Mouse (Mus musculus) forebrain, embryonic 16.5 days (tissue): ENCODE results near the gene Anks1b. TPM values are rescaled to one million over a fixed set of nuclear protein-coding genes. Genes with fewer than 3 reads are reported as not detected.

ENCODE experiments used
- ATAC-seq: fragments of 200-750 bp; cut with Nextera tagmentation; 2 replicates; pipeline ENCODE4 v1.8.0; 2017; ENCODE audit warnings: mild to moderate bottlenecking, moderate library complexity
- H3K27ac ChIP-seq: fragments of 300-500 bp; sonication (generic); 2 replicates; pipeline ENCODE4 v1.5.1; 2014; ENCODE audit warnings: low read length, control low read depth
- H3K27me3 ChIP-seq: fragments of 300-500 bp; sonication (generic); replicated peaks from 2 replicates; pipeline ENCODE4 v1.6.1; 2014; ENCODE audit warnings: low read length; ENCODE audit not compliant: control insufficient read depth, insufficient read depth
- H3K36me3 ChIP-seq: fragments of 300-500 bp; sonication (generic); 2 replicates; pipeline ENCODE4 v1.6.1; 2014; ENCODE audit not compliant: control insufficient read depth, insufficient read depth
- H3K4me1 ChIP-seq: fragments of 300-500 bp; sonication (generic); replicated peaks from 2 replicates; pipeline ENCODE4 v1.6.1; 2014; ENCODE audit warnings: low read length; ENCODE audit not compliant: control insufficient read depth, insufficient read depth
- H3K4me2 ChIP-seq: fragments of 300-500 bp; sonication (generic); 2 replicates; pipeline ENCODE4 v1.6.1; 2014; ENCODE audit warnings: mild to moderate bottlenecking, low read length, control low read depth
- H3K4me3 ChIP-seq: fragments of 300-500 bp; sonication (generic); replicated peaks from 2 replicates; pipeline ENCODE4 v1.5.1; 2014; ENCODE audit warnings: mild to moderate bottlenecking, low read length, control low read depth
- H3K9ac ChIP-seq: fragments of 300-500 bp; sonication (generic); replicated peaks from 2 replicates; pipeline ENCODE4 v1.6.1; 2014; ENCODE audit warnings: low read depth, low read length, control low read depth
- H3K9me3 ChIP-seq: fragments of 300-500 bp; sonication (generic); 2 replicates; pipeline ENCODE4 v1.6.1; 2016; ENCODE audit warnings: low read length; ENCODE audit not compliant: control insufficient read depth
- WGBS: fragments of 180-500 bp; shearing (Covaris S2); extraction: QIAGEN DNeasy Blood & Tissue Kit; methylation state at CpG from one replicate; pipeline ENCODE4 v1.1.7; 2014; 5-methylcytosine and 5-hydroxymethylcytosine counted together
- polyA plus RNA-seq: library from polyadenylated mRNA; unstranded; fragments of >200 nt; fragmentation: Nextera tagmentation; extraction: Ambion mirVana; gene quantifications from 2 replicates; pipeline ENCODE4 v1.2.1, GENCODE M21; 2015

The Anks1b gene
- polyA plus RNA-seq: 53.0 and 84.4 TPM in 2 replicates

GRCm38 (mm10) chr10:89873146-89873950 lies at the start of gene Anks1b:
Gene Anks1b, plus strand, starts transcription at chr10:89873509.
- ATAC-seq: peak; percentile 80
- H3K27me3 ChIP-seq: no peaks in the 10 kb centered on the region
- peak within 1 kb of the TSS; percentile 78 for H3K4me3 ChIP-seq
- H3K27ac ChIP-seq: peak within 1 kb of the TSS; percentile 99
- peak within 1 kb of the TSS; percentile 72 for H3K4me2 ChIP-seq
- no peaks in the 10 kb centered on the region for H3K9me3 ChIP-seq
- peak within 1 kb of the TSS; percentile 87 for H3K9ac ChIP-seq
- H3K36me3 ChIP-seq: no peaks in the 10 kb centered on the region
- WGBS: 0% methylated on average over 48 of the region's 48 CpGs
- H3K4me1 ChIP-seq: peaks cover 13% of the 10 kb centered on the region

GRCm38 (mm10) chr10:89823906-89824305 lies 49.4 kb upstream of the Anks1b start:
- H3K36me3 ChIP-seq: no peaks in the 10 kb centered on the region
- ATAC-seq: no peak
- H3K4me2 ChIP-seq: no peak overlapping the region
- no peak overlapping the region for H3K27ac ChIP-seq
- no peak overlapping the region for H3K9ac ChIP-seq
- no peaks in the 10 kb centered on the region for H3K27me3 ChIP-seq
- H3K4me1 ChIP-seq: no peaks in the 10 kb centered on the region
- 44% methylated on average over 2 of the region's 2 CpGs for WGBS
- no peaks in the 10 kb centered on the region for H3K9me3 ChIP-seq
- no peak overlapping the region for H3K4me3 ChIP-seq

GRCm38 (mm10) chr10:89826896-89827295 lies 46.4 kb upstream of the Anks1b start:
- no peaks in the 10 kb centered on the region for H3K36me3 ChIP-seq
- 46% methylated on average over 3 of the region's 3 CpGs for WGBS
- ATAC-seq: peak; percentile 79
- no peaks in the 10 kb centered on the region for H3K4me1 ChIP-seq
- no peaks in the 10 kb centered on the region for H3K9me3 ChIP-seq
- H3K9ac ChIP-seq: no peak overlapping the region
- H3K27ac ChIP-seq: no peak overlapping the region
- no peak overlapping the region for H3K4me3 ChIP-seq
- H3K27me3 ChIP-seq: no peaks in the 10 kb centered on the region
- no peak overlapping the region for H3K4me2 ChIP-seq

- Histone ChIP-seq H3K4me2 (no peak overlapping the region), H3K27ac (no peak overlapping the region), H3K36me3 (no peaks in the 10 kb centered on the region), H3K27me3 (no peaks in the 10 kb centered on the region), H3K9me3 (no peaks in the 10 kb centered on the region), H3K4me3 (no peak overlapping the region), H3K4me1 (no peaks in the 10 kb centered on the region), H3K9ac (no peak overlapping the region)
- WGBS: 81% methylated on average over 4 of the region's 4 CpGs
- ATAC-seq: no peak
Measured at GRCm38 (mm10) chr10:89832334-89832733, 41.0 kb upstream of the Anks1b start.

GRCm38 (mm10) chr10:89833166-89833565 lies 40.1 kb upstream of the Anks1b start:
- Histone ChIP-seq H3K4me1 (no peaks in the 10 kb centered on the region), H3K4me2 (no peak overlapping the region), H3K27me3 (no peaks in the 10 kb centered on the region), H3K27ac (no peak overlapping the region), H3K4me3 (no peak overlapping the region), H3K9me3 (no peaks in the 10 kb centered on the region), H3K36me3 (no peaks in the 10 kb centered on the region), H3K9ac (no peak overlapping the region)
- ATAC-seq: no peak
- WGBS: 80% methylated on average over 10 of the region's 10 CpGs

- H3K27me3 ChIP-seq: no peaks in the 10 kb centered on the region
- H3K9ac ChIP-seq: no peak overlapping the region
- 34% methylated on average over 3 of the region's 3 CpGs for WGBS
- no peaks in the 10 kb centered on the region for H3K9me3 ChIP-seq
- H3K4me1 ChIP-seq: no peaks in the 10 kb centered on the region
- ATAC-seq: no peak
- H3K4me3 ChIP-seq: no peak overlapping the region
- no peak overlapping the region for H3K4me2 ChIP-seq
- no peak overlapping the region for H3K27ac ChIP-seq
- H3K36me3 ChIP-seq: no peaks in the 10 kb centered on the region
Measured at GRCm38 (mm10) chr10:89837476-89837875, 35.8 kb upstream of the Anks1b start.

GRCm38 (mm10) chr10:89838834-89839233 lies 34.5 kb upstream of the Anks1b start:
- no peak overlapping the region for H3K4me2 ChIP-seq
- H3K27me3 ChIP-seq: no peaks in the 10 kb centered on the region
- no peaks in the 10 kb centered on the region for H3K4me1 ChIP-seq
- no peaks in the 10 kb centered on the region for H3K36me3 ChIP-seq
- ATAC-seq: no peak
- no peak overlapping the region for H3K27ac ChIP-seq
- no peaks in the 10 kb centered on the region for H3K9me3 ChIP-seq
- WGBS: 89% methylated on average over 3 of the region's 3 CpGs
- no peak overlapping the region for H3K9ac ChIP-seq
- no peak overlapping the region for H3K4me3 ChIP-seq

GRCm38 (mm10) chr10:89850951-89851350 lies 22.4 kb upstream of the Anks1b start:
- H3K36me3 ChIP-seq: no peaks in the 10 kb centered on the region
- H3K9me3 ChIP-seq: peaks cover 2% of the 10 kb centered on the region; the same call in 1 of the 2 replicates
- no peaks in the 10 kb centered on the region for H3K27me3 ChIP-seq
- no peak overlapping the region for H3K9ac ChIP-seq
- no peak overlapping the region for H3K4me2 ChIP-seq
- WGBS: 94% methylated on average over 6 of the region's 6 CpGs
- no peak overlapping the region for H3K4me3 ChIP-seq
- ATAC-seq: no peak
- no peak overlapping the region for H3K27ac ChIP-seq
- no peaks in the 10 kb centered on the region for H3K4me1 ChIP-seq

GRCm38 (mm10) chr10:89855251-89855875 lies 17.9 kb upstream of the Anks1b start:
- Histone ChIP-seq H3K4me3 (no peak overlapping the region), H3K4me2 (no peak overlapping the region), H3K27me3 (no peaks in the 10 kb centered on the region), H3K9me3 (no peaks in the 10 kb centered on the region), H3K36me3 (no peaks in the 10 kb centered on the region), H3K4me1 (peaks cover 5% of the 10 kb centered on the region; the same call in 1 of the 2 replicates), H3K9ac (no peak overlapping the region), H3K27ac (no peak overlapping the region)
- 64% methylated on average over 5 of the region's 5 CpGs for WGBS
- ATAC-seq: peak; percentile 73
